Mouse (Mus musculus): ENCODE measurements at regions not wholly inside any gene's neighbourhood (a gene's known extent, or its start where the extent isn't known, plus 50 kb on each side); places are given as distances from the start of the nearest gene placed in this dataset.

DNA sequence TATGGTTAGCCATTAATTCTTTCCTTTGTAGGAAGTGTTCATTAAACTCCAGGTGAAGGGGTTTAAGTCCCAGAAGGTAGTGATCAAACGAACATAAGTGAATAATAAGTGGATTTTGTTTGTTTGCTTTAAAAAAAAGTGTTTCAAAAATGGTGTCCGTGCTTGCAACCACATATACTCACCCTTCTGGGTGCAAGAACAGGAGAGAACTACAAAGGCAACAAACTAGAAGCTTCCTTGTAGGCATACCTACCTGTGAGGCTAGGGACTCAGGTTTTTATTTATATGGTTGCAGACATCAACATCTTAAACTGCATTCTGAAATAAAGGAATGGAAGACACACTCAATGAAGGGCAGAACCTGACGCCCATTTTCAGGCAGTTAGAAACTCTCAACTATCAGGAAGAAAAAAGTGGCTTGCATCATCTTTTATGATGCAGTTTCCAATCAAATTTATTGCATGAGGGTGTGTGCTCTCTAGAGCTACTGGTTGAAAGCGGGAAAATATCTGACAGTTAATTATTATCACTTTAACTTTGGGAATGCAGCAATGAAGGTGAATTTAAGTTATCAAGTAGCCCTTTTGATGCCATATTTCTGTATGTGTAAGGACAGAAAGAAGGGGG, 117.1 kb downstream of the Csl start:
- TF ChIP-seq CTCF (IDR thresholded peaks at IDR 0.05; ENCODE audit: low read depth, low read length) (no peak), EP300 (IDR thresholded peaks at IDR 0.05; ENCODE audit: insufficient read depth, low read depth, low read length) (no peak)

Measured in ES-Bruce4 (cell line).